Mouse (Mus musculus): ENCODE measurements at regions not wholly inside any gene's neighbourhood (a gene's known extent, or its start where the extent isn't known, plus 50 kb on each side); places are given as distances from the start of the nearest gene placed in this dataset.
A peak's percentile ranks its signal among the peaks of the same experiment; 100 is the strongest.

DNA sequence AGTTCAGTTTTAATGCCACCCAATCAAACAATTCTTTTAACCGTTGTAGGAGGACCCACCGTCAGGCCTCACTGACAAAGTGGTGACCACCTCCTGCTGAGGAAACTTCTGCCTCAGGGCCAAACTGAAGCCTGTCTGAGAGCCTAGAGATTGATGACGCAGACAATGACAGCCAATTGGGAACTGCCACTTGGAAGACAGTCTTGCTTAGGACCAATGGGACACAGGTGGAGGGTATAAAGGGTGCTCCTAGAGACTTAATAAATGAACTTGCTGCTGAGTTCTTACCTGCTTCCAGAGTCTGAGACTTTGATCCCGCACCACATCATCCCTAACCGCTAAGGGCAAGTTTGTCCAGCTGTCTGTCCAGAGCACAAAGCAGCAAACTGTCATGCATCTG lies 80.0 kb downstream of the Tbx4 start:
- 90% methylated on average over 5 of the region's 5 CpGs for WGBS
- Histone ChIP-seq H3K36me3 (ENCODE audit: control insufficient read depth, insufficient read depth, low read length) (no peaks in the 10 kb centered on the region), H3K27ac (ENCODE audit: insufficient read depth, low read depth, low read length) (no peak overlapping the region), H3K27me3 (ENCODE audit: control insufficient read depth, insufficient read depth, low read length) (0 out of 2 replicates have a peak, but pooled peaks cover 3% of the 10 kb centered on the region), H3K4me1 (ENCODE audit: control insufficient read depth, insufficient read depth, insufficient read length, low read length) (no peaks in the 10 kb centered on the region), H3K4me3 (ENCODE audit: low read depth, low read length) (no peak overlapping the region)
- TF ChIP-seq POLR2A (IDR thresholded peaks at IDR 0.05; ENCODE audit: low read depth, low read length) (no peak), CTCF (IDR thresholded peaks at IDR 0.05; ENCODE audit: extremely low read depth, insufficient read length, insufficient replicate concordance, low read depth, low read length) (no peak)

DNA sequence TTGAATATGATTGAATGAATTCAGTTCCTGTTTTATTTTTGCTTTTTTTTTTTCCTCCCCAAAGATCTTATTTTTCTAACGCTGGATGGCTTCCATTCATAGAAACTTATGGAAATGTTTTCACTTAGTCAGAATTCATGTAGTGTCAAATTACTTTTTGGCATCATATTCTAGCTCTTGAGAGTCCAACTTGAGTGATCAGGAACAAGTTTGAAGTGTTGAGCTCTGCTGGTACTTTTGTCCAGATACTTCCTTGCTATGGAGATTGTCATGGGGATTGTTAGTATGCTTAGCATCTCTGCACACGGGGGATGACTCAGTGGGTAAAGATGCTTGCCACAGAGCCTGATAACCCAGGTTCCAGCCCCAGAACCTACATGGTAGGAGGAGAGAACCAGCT lies 84.1 kb downstream of the Tbx4 start:
- no peaks in the 10 kb centered on the region for H3K36me3 ChIP-seq (ENCODE audit: control insufficient read depth, insufficient read depth, low read length)
- H3K4me3 ChIP-seq (ENCODE audit: low read depth, low read length): no peak overlapping the region
- no peaks in the 10 kb centered on the region for H3K27me3 ChIP-seq (ENCODE audit: control insufficient read depth, insufficient read depth, low read length)
- TF ChIP-seq CTCF (IDR thresholded peaks at IDR 0.05; ENCODE audit: extremely low read depth, insufficient read length, insufficient replicate concordance, low read depth, low read length) (no peak), POLR2A (IDR thresholded peaks at IDR 0.05; ENCODE audit: low read depth, low read length) (no peak)
- 0 out of 2 replicates have a peak, but pooled peaks cover 2% of the 10 kb centered on the region for H3K4me1 ChIP-seq (ENCODE audit: control insufficient read depth, insufficient read depth, insufficient read length, low read length)
- H3K27ac ChIP-seq (ENCODE audit: insufficient read depth, low read depth, low read length): no peak overlapping the region
- 67% methylated on average over 2 of the region's 2 CpGs for WGBS

DNA sequence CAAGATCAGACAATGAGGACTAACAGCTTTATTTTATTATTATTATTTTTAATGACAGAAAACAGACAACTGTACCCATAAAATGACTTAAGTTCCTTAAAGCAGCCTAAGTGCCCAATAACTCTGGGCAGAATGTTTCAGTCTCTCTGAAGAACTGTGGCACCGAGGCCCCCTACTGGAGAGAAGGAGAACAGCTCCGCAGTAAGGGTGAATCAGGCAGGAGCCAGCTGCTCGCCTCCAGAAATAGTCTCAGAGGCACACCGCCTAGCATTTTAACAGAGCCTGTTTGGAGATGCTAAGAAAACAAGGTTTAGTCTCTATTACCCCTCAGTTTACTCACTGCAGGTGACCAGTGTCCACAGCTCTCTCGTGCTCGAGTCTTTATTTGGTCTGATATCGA lies 86.2 kb downstream of the Tbx4 start:
- 0 out of 2 replicates have a peak, but pooled peaks cover 2% of the 10 kb centered on the region for H3K4me1 ChIP-seq (ENCODE audit: control insufficient read depth, insufficient read depth, insufficient read length, low read length)
- H3K27ac ChIP-seq (ENCODE audit: insufficient read depth, low read depth, low read length): no peak overlapping the region
- WGBS: 27% methylated on average over 7 of the region's 7 CpGs
- H3K4me3 ChIP-seq (ENCODE audit: low read depth, low read length): no peak overlapping the region
- H3K27me3 ChIP-seq (ENCODE audit: control insufficient read depth, insufficient read depth, low read length): no peaks in the 10 kb centered on the region
- no peaks in the 10 kb centered on the region for H3K36me3 ChIP-seq (ENCODE audit: control insufficient read depth, insufficient read depth, low read length)
- TF ChIP-seq POLR2A (IDR thresholded peaks at IDR 0.05; ENCODE audit: low read depth, low read length): no peak
- peak; percentile 84; the same call in 1 of the 2 replicates for TF ChIP-seq CTCF (IDR thresholded peaks at IDR 0.05; ENCODE audit: extremely low read depth, insufficient read length, insufficient replicate concordance, low read depth, low read length)

DNA sequence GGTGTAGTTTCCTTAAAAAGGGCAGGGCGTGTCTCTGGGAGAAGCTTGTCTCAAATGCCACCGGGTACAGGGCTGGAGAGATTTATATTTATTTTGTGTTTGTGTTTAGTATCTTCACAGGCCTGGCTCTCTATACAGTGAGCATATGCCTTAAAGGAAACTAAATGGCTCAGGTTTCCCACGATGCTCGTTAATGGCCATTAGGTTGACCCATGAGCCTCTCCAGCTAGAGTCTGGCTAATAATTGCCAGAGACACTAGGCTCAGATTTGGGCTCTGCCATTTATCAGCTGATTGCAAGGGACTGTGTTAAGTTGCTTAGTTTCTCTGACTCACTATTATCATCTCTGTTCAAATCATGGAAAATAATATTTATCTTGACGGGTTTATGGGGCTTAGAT lies 87.5 kb downstream of the Tbx4 start:
- H3K36me3 ChIP-seq (ENCODE audit: control insufficient read depth, insufficient read depth, low read length): no peaks in the 10 kb centered on the region
- 0 out of 2 replicates have a peak, but pooled peaks cover 2% of the 10 kb centered on the region for H3K4me1 ChIP-seq (ENCODE audit: control insufficient read depth, insufficient read depth, insufficient read length, low read length)
- H3K27ac ChIP-seq (ENCODE audit: insufficient read depth, low read depth, low read length): no peak overlapping the region
- no peak for TF ChIP-seq POLR2A (IDR thresholded peaks at IDR 0.05; ENCODE audit: low read depth, low read length)
- no peak for TF ChIP-seq CTCF (IDR thresholded peaks at IDR 0.05; ENCODE audit: extremely low read depth, insufficient read length, insufficient replicate concordance, low read depth, low read length)
- WGBS: 24% methylated on average over 5 of the region's 5 CpGs
- H3K4me3 ChIP-seq (ENCODE audit: low read depth, low read length): no peak overlapping the region
- H3K27me3 ChIP-seq (ENCODE audit: control insufficient read depth, insufficient read depth, low read length): no peaks in the 10 kb centered on the region

DNA sequence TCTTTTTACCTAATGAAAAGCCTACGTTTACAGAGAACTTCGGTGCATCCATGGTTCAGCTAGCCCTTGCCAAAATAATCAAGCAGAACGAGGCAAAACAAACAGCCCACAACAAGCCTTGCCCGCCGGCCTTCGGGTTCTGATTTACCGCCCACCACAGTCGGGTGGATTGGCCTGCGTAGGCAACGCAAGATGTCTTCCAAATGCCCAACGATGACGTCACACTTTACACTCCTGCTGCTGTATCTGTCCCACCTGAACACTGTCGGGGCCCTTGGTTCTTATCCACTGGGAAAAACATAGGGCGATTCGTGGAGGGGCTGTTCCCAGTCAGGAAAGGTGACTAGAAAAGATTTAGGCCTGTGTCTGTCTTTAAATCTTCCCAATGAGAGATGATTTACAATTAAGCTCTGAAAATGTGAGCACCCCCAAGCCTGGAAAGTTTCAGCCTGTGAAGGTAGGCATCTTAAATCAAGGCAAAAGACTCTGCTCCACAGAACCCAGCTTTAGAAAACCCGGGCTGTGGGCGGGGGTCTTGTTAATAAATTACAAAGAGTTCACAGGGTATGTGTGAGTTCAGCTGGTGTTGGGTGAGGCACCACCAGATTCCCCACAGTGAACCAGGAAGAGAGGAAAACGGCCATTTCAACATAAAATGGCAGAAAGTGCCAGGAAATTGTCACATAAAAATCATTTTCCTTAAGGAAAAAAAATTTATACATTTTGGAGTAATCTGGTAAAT lies 90.6 kb downstream of the Tbx4 start:
- Histone ChIP-seq H3K4me3 (ENCODE audit: low read depth, low read length) (no peak overlapping the region), H3K27me3 (ENCODE audit: control insufficient read depth, insufficient read depth, low read length) (no peaks in the 10 kb centered on the region), H3K27ac (ENCODE audit: insufficient read depth, low read depth, low read length) (no peak overlapping the region), H3K36me3 (ENCODE audit: control insufficient read depth, insufficient read depth, low read length) (no peaks in the 10 kb centered on the region), H3K4me1 (ENCODE audit: control insufficient read depth, insufficient read depth, insufficient read length, low read length) (0 out of 2 replicates have a peak, but pooled peaks cover 2% of the 10 kb centered on the region)
- WGBS: 79% methylated on average over 18 of the region's 18 CpGs
- TF ChIP-seq CTCF (IDR thresholded peaks at IDR 0.05; ENCODE audit: extremely low read depth, insufficient read length, insufficient replicate concordance, low read depth, low read length) (no peak), POLR2A (IDR thresholded peaks at IDR 0.05; ENCODE audit: low read depth, low read length) (no peak)

DNA sequence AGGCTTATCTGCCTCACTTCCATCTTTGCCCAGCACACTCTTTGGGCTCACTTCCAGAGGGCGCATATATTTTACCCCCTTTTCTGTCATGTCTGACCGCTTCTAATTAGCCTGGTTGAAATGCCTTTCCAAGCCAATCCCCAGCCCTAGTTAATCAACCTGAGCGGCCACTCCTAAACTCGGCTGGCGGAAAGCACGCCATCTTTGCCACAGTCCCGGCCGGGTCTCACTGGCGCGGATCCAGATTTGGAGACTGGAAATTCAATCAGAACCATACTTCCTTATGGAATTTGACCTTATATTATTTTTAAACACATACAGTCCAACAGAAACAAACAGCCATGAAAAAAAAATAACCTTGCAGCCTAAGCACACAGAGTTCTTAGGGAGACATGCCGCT lies 94.2 kb downstream of the Tbx4 start:
- no peaks in the 10 kb centered on the region for H3K36me3 ChIP-seq (ENCODE audit: control insufficient read depth, insufficient read depth, low read length)
- H3K27ac ChIP-seq (ENCODE audit: insufficient read depth, low read depth, low read length): no peak overlapping the region
- TF ChIP-seq POLR2A (IDR thresholded peaks at IDR 0.05; ENCODE audit: low read depth, low read length): no peak
- no peak for TF ChIP-seq CTCF (IDR thresholded peaks at IDR 0.05; ENCODE audit: extremely low read depth, insufficient read length, insufficient replicate concordance, low read depth, low read length)
- no peaks in the 10 kb centered on the region for H3K4me1 ChIP-seq (ENCODE audit: control insufficient read depth, insufficient read depth, insufficient read length, low read length)
- H3K27me3 ChIP-seq (ENCODE audit: control insufficient read depth, insufficient read depth, low read length): no peaks in the 10 kb centered on the region
- 52% methylated on average over 11 of the region's 11 CpGs for WGBS
- H3K4me3 ChIP-seq (ENCODE audit: low read depth, low read length): no peak overlapping the region

DNA sequence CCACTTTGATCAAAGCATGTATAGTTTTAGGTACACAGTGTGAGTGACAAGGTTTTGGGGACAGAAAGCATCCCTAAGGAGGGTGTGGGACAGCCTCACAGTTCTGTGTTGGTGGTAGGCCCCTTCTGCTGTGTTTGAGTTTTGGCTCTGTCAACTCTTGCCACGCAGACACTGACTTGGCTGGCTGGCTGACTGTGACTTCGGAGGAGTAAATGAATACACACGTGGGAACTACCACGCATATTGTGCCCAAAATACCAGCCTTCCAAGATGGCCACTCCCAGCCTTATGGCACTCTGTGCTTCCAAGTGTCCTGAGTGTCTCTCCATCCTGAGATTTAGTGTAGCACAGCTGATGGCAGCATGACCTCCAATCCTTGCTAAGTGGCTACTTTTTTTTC lies 95.3 kb downstream of the Tbx4 start:
- WGBS: 96% methylated on average over 4 of the region's 4 CpGs
- Histone ChIP-seq H3K27ac (ENCODE audit: insufficient read depth, low read depth, low read length) (no peak overlapping the region), H3K27me3 (ENCODE audit: control insufficient read depth, insufficient read depth, low read length) (no peaks in the 10 kb centered on the region)

More for the DNA sequence above, 95.3 kb downstream of the Tbx4 start:
- no peak for TF ChIP-seq POLR2A (IDR thresholded peaks at IDR 0.05; ENCODE audit: low read depth, low read length)
- TF ChIP-seq CTCF (IDR thresholded peaks at IDR 0.05; ENCODE audit: extremely low read depth, insufficient read length, insufficient replicate concordance, low read depth, low read length): no peak
- Histone ChIP-seq H3K4me1 (ENCODE audit: control insufficient read depth, insufficient read depth, insufficient read length, low read length) (peaks cover 2% of the 10 kb centered on the region; the same call in 1 of the 2 replicates), H3K4me3 (ENCODE audit: low read depth, low read length) (no peak overlapping the region), H3K36me3 (ENCODE audit: control insufficient read depth, insufficient read depth, low read length) (no peaks in the 10 kb centered on the region)
